Mouse (Mus musculus): Measurements from ENCODE around the gene Casq1.
"Not testable (repeated sequence)": the region's sequence is repeated elsewhere in the genome, so short reads cannot be mapped to it uniquely, and the experiment has no call there.

Gene Casq1

GRCm38 (mm10) chr1:172219451-172220406, at the start of gene Casq1:
Gene Casq1 (minus strand): TSS chr1:172219868.
- no peak for DNase-seq

GRCm38 (mm10) chr1:172261477-172262078, 41.9 kb upstream of the Casq1 start, which contains the start of gene Igsf8:
Gene Igsf8 (plus strand): TSS chr1:172261641.
- DNase-seq = no peak

- no peak for DNase-seq
Observed at GRCm38 (mm10) chr1:172258314-172258713, 38.6 kb upstream of the Casq1 start, which contains the start of gene Atp1a4. Gene Atp1a4 (minus strand): TSS chr1:172258414.

DNA sequence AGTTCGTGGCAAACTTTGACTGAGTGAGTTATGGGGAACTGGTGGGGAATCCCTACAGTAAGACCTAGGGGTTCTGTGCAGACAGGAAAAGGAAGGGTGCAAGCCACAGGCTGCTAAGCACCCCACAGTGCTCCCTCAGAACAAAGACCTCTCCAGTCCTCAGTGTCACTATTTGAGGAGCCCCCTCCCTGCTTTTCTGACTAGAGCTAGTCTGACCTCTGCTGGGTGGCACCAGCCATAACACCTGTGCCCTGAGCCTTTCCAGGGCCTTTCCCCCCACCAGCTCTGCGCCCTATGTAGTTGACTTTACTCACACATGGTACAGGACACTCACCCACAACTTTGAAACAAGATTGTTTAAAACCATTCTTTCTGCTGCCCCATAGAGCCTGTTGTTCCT, 28.0 kb upstream of the Casq1 start:
- DNase-seq = no peak

DNA sequence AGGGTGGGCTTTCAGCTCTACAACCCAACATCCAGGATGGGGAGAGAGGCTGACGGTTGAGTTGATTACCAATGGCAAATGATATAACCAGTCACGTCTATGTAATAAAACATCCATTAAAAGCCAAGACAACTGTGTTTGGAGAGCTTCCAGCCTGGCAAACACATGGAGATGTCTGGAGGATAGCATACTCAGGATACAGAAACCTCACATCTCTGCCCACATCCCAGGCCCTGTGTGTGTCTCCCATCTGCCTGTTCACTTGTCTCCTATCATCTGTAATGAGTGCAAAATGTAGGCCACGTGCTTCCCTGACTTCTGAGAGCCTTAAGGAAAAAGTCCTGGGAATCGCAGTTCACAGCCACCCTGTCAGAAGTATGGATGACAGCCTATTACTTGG, 27.5 kb upstream of the Casq1 start:
- no peak for DNase-seq

DNA sequence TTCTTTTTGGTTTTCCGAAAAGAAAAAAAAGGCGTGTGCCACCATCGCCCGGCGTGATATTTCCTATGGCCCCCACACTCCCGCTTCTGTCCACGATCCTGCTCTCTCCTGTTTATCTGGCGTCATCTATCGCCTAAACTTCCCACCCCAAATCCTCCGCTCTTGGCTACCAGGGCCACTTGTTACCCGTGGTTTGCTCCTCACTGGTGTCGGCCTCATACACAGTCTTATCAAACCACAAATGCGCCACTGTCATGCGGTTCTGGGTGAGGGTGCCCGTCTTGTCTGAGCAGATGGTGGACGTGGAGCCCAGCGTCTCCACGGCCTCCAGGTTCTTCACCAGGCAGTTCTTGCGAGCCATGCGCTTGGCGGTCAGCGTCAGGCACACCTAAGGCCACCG, 25.0 kb upstream of the Casq1 start:
- DNase-seq = not testable (repeated sequence)

DNA sequence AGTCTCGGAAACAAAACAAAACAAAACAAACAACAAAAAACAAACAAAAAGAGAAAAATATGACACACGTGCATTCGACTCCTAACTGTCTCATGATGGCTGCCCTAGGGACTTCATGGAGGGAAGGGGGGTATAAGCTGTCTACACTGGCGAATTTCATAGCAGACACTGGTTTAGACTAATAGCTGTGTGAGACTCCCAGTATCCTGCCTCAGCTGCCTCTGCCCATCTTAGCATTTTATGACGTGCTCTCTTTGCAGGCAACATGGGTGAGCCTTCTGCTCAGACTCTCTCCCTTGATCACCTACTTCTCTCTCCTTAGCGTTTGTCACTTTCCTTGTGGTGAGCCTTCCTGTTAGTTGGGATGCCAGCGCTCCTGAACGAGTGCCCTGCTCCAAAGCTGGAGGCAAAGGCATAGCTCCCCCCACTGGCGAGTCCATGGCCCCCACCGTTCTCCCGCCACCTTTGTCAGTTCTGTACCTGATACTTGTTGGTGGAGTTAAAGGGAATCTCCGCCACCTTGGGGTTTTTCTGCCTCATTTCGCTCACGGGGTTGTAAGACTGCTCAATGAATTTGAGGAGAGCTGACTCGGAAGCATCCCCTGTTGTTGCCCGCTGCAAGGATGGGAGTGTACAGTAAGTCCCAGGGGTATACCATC, 24.0 kb upstream of the Casq1 start:
- peak; percentile 29 for DNase-seq

DNA sequence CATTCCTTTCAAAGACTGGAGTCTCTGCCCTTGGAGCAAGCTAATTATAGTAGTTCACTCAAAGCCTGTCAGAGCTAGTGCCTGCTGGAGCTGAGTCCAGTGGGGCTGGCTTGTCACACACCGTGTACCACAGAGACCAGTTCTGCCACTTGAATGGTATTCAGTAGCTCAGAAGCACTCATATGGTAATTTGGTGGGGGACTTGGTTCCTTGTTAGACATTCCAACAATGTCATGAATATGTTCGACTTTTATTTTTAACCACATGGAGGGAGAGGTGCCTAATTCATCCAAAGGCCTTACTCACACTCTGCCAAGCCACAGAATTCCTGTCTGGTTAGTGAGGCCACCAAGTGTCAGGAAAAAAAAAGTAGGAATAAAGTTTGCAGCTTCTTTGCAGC, 22.7 kb upstream of the Casq1 start:
- DNase-seq = no peak

DNA sequence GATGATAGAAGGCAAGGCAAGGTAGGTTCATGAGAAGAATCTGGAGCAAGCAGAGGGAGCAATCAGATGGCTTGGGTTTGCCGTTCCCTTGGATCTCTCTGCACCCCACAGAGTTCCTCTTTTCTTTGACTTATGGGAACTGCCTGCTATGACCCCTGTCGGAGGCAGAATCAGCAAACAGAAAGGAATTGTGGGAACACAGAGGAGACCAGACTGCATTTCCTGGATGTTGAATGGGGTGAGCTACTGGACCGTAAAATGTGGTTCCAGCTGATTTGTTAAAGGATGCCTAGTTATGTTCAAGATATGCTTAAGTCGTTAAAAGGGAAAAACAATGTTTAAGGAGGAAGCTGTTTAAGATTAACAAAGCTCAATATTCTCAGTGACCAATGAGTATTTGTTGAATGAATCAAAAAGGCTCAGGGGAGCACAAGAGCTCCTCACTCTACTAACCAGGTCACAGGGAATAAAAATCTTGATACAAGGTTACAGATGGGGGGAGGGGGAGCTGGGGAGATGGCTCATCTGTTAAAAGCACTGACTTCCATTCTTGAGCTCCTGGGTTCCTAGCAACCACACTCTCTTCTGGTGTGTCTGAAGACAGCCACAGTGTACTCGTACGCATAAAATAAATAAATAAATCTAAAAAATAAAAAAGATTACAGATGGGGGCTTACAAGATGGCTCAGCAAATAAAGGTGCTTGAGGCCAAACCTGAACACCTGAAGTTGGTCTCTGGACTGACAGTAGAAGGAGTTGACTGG, 21.5 kb upstream of the Casq1 start:
- DNase-seq = no peak

DNA sequence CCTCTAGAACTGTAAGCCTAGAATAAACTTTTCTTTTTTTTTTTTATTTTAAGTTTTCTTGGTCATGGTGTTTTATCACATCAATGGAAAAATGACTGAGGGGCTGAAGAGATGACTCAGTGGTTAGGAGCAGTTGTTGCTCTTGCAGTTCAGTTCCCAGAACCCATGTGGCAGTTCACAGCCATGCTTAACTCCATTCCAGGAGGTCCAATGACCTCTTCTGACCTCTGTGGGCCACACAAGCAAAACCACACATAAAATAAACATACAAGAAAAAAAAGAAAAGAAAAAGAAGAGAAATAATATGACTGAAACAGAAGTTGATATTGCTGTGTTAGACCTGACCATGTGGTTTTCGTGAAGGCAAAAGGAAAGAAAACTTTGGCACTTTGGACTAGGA, 9.5 kb upstream of the Casq1 start:
- DNase-seq = no peak

GRCm38 (mm10) chr1:172228209-172228608, 8.5 kb upstream of the Casq1 start:
- no peak for DNase-seq

- no peak for DNase-seq
Observed at GRCm38 (mm10) chr1:172221297-172222063, 1.8 kb upstream of the Casq1 start.

- DNase-seq = no peak
Observed at GRCm38 (mm10) chr1:172220414-172220813, 746 bp upstream of the Casq1 start.

DNA sequence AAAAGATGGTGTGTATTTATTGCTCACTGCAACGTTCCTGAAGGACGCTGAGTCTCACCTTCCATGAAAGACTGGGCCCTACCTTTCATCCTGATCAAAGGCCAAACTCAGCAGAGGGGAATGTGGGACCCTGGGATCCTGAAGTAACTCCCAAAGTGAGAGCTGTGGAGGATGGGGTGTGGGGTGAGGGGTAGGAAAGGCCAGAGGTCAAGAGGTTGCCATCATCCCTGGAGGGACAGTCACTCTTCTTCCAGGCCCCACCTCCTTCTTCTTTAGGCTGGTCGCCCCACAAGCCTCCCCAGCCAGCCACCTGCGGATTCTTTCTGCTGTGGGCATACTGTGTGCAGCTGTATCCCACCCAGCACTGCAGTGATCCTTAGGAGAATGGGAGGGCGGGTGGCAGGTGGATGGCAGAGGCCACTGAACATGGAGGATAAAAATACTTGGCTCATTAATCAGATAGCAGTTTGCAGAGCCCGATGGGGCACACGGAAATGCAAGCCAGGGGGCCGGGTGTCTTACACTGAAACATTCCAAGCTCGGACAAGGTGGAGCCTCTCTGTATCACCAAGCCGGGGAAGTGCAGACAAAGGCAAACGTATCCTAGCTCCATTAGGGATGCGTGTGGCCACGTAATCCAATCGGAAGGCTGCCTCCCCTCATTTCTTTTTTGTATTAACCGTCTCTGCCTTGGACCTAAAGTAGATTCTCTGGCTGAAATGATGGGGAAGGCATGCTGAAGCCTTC, 1.3 kb downstream of the Casq1 start:
- DNase-seq = no peak

DNA sequence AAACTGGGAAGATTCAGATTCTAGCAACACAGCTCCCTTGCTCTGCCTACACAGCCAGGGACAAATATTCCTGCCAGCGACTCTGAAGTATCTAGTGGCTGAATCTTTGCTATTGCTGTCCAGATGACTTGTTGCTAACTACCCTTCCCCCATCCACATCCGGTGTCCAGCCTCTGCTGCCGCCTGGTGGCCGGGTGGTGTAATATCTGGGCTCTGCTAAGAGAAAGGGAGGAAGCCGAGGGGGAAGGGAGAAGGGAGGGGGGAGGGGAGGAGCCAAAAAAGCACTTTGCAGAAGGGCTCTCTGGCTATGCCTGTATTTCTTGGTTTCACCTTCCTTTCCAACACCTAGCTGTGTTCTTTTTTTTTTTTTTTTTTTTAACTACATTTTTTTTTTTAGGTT, 2.5 kb downstream of the Casq1 start:
- peak; percentile 87 for DNase-seq

DNA sequence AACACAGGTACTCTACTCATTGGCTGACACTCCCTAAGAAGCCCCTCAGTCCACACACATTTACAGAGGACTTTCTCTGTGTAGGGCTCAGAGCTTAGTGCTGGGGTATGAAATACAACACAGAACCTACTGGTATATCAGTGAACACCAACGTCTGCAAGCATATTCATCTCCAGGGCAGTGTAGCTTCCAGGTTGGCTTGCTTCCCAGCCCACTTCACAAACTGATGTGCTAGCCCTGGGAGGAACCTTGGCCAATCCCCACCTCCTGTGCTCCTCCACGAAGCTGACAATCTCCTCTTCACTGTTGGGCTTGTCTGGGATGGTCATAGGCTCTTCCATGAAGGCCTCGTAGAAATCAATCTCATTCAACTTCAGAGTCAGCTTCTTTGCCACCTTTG, 4.9 kb downstream of the Casq1 start:
- DNase-seq = no peak

DNA sequence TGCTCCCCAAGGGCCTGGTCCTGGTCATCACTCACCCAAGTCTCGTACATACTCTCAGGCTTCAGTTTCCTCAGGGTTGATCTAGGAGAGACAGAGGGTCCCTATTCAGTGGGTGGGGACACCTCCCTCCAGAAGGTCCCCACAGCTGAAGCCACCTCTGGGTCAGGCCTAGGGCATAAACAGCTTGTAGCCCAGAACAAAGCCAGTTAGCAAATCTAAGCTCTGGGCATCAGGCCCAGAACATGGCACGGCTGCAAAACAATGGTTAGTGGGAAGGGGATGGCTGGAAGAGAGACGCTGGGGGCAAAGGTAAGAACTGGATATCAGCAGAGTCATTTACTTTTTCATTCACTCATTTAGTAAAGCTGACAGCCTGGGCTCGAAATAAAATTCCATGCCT, 5.9 kb downstream of the Casq1 start:
- DNase-seq = no peak

DNA sequence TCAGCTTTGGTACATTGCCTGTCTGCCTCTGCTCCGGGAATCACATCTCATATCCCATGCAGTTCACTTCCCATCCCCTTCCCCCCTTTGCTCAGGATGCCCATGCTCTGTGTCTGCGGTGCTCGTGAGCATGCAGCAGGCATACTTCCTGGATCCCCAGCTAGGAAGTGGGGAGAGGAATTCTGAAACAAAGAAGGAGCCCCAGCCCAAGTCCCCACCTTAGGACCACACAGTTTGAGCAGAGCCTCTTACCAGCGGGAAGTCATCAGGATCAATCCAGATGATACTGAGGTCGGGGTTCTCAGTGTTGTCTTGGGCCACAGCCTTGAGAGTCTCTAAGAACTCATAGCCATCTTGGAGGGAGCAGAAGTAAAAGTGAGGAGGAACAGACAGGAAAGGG, 6.9 kb downstream of the Casq1 start:
- DNase-seq = no peak

DNA sequence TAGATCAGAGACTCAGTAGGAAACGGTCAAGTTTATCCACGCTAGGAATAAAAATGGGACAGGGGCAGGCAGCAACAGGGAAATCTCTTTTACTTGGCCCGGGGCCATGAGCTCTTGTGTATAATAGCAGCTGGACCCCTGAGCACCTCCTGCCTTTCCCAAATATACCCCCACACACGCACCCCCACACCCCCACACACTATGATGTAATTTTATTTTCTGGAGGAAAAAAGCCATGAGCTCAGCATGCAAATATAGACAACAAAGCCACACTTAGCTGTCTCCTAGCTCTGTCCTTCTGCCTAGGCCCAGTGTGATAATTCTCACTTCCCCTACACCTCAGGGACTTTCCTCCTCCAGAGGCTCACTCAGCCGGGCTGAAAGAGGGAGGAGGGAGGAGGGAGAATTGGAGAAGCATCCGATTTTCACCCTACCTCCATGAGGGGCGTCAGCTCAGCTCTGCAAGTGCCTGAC, 12.5 kb downstream of the Casq1 start:
- peak; percentile 60 for DNase-seq

- peak; percentile 86 for DNase-seq
Observed at GRCm38 (mm10) chr1:172206141-172206917, 13.3 kb downstream of the Casq1 start, which contains the start of gene Pea15a. Gene Pea15a (minus strand): TSS chr1:172206804.

All from cerebellum, adult 11 months (tissue).